Mouse (Mus musculus) MEL (cell line): ENCODE results near the gene Map6. TPM values are rescaled to one million over a fixed set of nuclear protein-coding genes. Genes with fewer than 3 reads are reported as not detected.

Experiments
- DNase-seq: peaks from one replicate; pipeline ENCODE4 v3.0.0; 2011; ENCODE audit warnings: low read depth, low spot score
- H3K27ac ChIP-seq: 2 replicates; pipeline ENCODE4 v1.5.1; 2012; ENCODE audit warnings: low read depth, mild to moderate bottlenecking, control low read depth, low read length, moderate library complexity; ENCODE audit not compliant: control insufficient read depth
- H3K27me3 ChIP-seq, 2 experiments: fragments of 150-350 bp in 1 of 2; sonication (generic) in 1 of 2; 2 replicates each; pipeline ENCODE4 v1.6.1; 2012; ENCODE audit warnings: low read length in 2 of 2, mild to moderate bottlenecking in 2 of 2, improper control_type of control experiment in 1 of 2, moderate library complexity in 1 of 2; ENCODE audit not compliant: insufficient read depth in 2 of 2, control insufficient read depth in 1 of 2
- H3K36me3 ChIP-seq, 2 experiments: 2 replicates each; pipeline ENCODE4 v1.6.1; 2012 to 2014; ENCODE audit warnings: low read length in 2 of 2, improper control_type of control experiment in 1 of 2, inconsistent platforms in 1 of 2, mild to moderate bottlenecking in 1 of 2; ENCODE audit not compliant: insufficient read depth in 2 of 2, control insufficient read depth in 1 of 2
- H3K4me1 ChIP-seq, 2 experiments: fragments of 150-350 bp in 1 of 2; sonication (generic) in 1 of 2; 2 replicates each; pipeline ENCODE4 v1.6.1; 2012; ENCODE audit warnings: low read length in 2 of 2, improper control_type of control experiment in 1 of 2, mild to moderate bottlenecking in 1 of 2; ENCODE audit not compliant: insufficient read depth in 2 of 2, control insufficient read depth in 1 of 2
- H3K4me3 ChIP-seq, 2 experiments: fragments of 150-350 bp in 1 of 2; sonication (generic) in 1 of 2; 2 replicates each; pipeline ENCODE4 v1.5.1; 2012; ENCODE audit warnings: low read depth in 2 of 2, low read length in 2 of 2, mild to moderate bottlenecking in 2 of 2, moderate library complexity in 2 of 2, control low read depth in 1 of 2, improper control_type of control experiment in 1 of 2; ENCODE audit not compliant: control insufficient read depth in 1 of 2, insufficient read depth in 1 of 2
- H3K79me2 ChIP-seq: 2 replicates; pipeline ENCODE4 v1.6.1; 2012; ENCODE audit warnings: mild to moderate bottlenecking, low read length, moderate library complexity; ENCODE audit not compliant: control insufficient read depth, poor library complexity, insufficient read depth
- H3K9ac ChIP-seq: 2 replicates; pipeline ENCODE4 v1.6.1; 2012; ENCODE audit warnings: low read depth, mild to moderate bottlenecking, control low read depth, low read length, moderate library complexity; ENCODE audit not compliant: control insufficient read depth, poor library complexity, severe bottlenecking
- H3K9me3 ChIP-seq: fragments of 150-350 bp; sonication (generic); replicated peaks from 2 replicates; pipeline ENCODE4 v1.6.1; 2012; ENCODE audit warnings: mild to moderate bottlenecking, low read length, improper control_type of control experiment, moderate library complexity; ENCODE audit not compliant: insufficient read depth
- CHD1 ChIP-seq: IDR thresholded peaks from 2 replicates; pipeline ENCODE4 v1.6.1; 2012; ENCODE audit warnings: low read depth, mild to moderate bottlenecking, inconsistent platforms, low read length, improper control_type of control experiment
- CTCF ChIP-seq, 3 experiments: IDR thresholded peaks in 2 of 3; conservative IDR thresholded peaks in 1 of 3; 2 replicates each; pipeline ENCODE4 v1.5.1; 2011 to 2012; ENCODE audit warnings: low read length in 3 of 3, low read depth in 2 of 3, mild to moderate bottlenecking in 2 of 3, improper control_type of control experiment in 1 of 3, inconsistent platforms in 1 of 3, mixed read lengths in 1 of 3, moderate library complexity in 1 of 3; ENCODE audit not compliant: control insufficient read depth in 1 of 3, insufficient read depth in 1 of 3, poor library complexity in 1 of 3, severe bottlenecking in 1 of 3
- GABPA ChIP-seq: IDR thresholded peaks from 2 replicates; pipeline ENCODE4 v1.6.1; 2012; ENCODE audit warnings: low read depth, mild to moderate bottlenecking, inconsistent platforms, low read length, improper control_type of control experiment, moderate library complexity
- JUND ChIP-seq: IDR thresholded peaks from 2 replicates; pipeline ENCODE4 v1.6.1; 2011; ENCODE audit warnings: low read depth, mild to moderate bottlenecking, improper control_type of control experiment, low read length
- MYC ChIP-seq: IDR thresholded peaks from 2 replicates; pipeline ENCODE4 v1.6.1; 2011; ENCODE audit warnings: low read depth, mild to moderate bottlenecking, low read length, improper control_type of control experiment, moderate library complexity
- NRF1 ChIP-seq: IDR thresholded peaks from 2 replicates; pipeline ENCODE4 v1.6.1; 2014; ENCODE audit warnings: low read depth, mild to moderate bottlenecking, inconsistent platforms, low read length, improper control_type of control experiment, moderate library complexity; ENCODE audit not compliant: poor library complexity, insufficient read depth, severe bottlenecking
- POLR2A ChIP-seq, 2 experiments: IDR thresholded peaks; 2 replicates each; pipeline ENCODE4 v1.6.1; 2011 to 2012; ENCODE audit warnings: low read length in 2 of 2, mild to moderate bottlenecking in 2 of 2, control low read depth in 1 of 2, improper control_type of control experiment in 1 of 2, low read depth in 1 of 2, moderate library complexity in 1 of 2; ENCODE audit not compliant: control insufficient read depth in 1 of 2, insufficient read depth in 1 of 2, poor library complexity in 1 of 2
- POLR2AphosphoS2 ChIP-seq: IDR thresholded peaks from 2 replicates; pipeline ENCODE4 v1.6.1; 2011; ENCODE audit warnings: low read length, improper control_type of control experiment
- RAD21 ChIP-seq: IDR thresholded peaks from 2 replicates; pipeline ENCODE4 v1.6.1; 2011; ENCODE audit warnings: mild to moderate bottlenecking, low read depth, low read length, improper control_type of control experiment
- SMC3 ChIP-seq: IDR thresholded peaks from 2 replicates; pipeline ENCODE4 v1.6.1; 2011; ENCODE audit warnings: low read depth, low read length, improper control_type of control experiment
- polyA plus RNA-seq, 2 experiments: library from polyadenylated mRNA; stranded (reverse) in 1 of 2; unstranded in 1 of 2; fragments of >175 nt in 1 of 2; fragments of >200 nt in 1 of 2; gene quantifications; 2 replicates each; pipeline versions ENCODE4 v1.2.1 to v1.2.4; 2012; ENCODE audit warnings: low replicate concordance in 2 of 2, low read depth in 1 of 2; ENCODE audit not compliant: insufficient read length in 2 of 2, insufficient read depth in 1 of 2, missing spikeins in 1 of 2
- total RNA-seq: library from RNA; depleted of rRNA; stranded (reverse); fragments of 300-350 nt; gene quantifications from 2 replicates; pipeline ENCODE4 v1.2.3, GENCODE M21; 2012; rRNA removed

Map6 gene
- total RNA-seq (not detected in 2 replicates), polyA plus RNA-seq (not detected)

DNA sequence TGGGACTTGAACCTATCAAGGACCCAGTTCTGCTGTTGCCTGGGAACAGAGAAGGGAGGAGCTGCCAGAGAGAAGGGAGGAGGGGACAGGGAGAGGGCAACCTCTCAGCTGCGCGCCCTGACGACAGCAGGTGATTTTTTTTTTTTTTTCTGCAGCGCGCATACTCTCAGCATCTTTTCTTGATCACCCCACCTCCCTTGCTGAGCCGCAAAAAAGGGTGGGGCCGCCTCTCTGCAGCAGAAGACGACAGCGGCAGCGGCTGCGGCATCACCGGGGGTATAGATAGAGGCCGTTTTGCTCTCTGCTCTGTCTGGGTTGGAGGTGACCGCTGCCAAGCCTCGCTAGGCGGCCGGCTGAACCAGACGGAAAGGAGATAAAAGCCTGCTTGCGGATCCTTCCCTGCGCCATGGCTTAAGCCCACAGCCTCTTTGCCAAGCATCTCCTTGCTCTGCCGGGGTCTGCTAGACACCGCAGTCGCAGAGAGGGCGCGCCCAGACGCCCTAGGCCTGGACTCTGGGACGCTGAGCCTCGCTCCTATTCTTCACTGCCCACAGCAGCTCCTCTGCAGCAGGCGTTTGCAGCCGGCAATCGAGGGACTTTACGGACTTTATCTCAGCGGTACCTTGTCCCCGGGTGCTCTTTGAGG lies at the start of gene Map6:
Gene Map6 (plus strand): TSS at position 197 of the 646 bp plus-strand sequence.
- no peak within 1 kb of the TSS for H3K9ac ChIP-seq
- H3K36me3 ChIP-seq = no peaks in the 10 kb centered on the region
- H3K4me3 ChIP-seq = no peak within 1 kb of the TSS
- no peak for DNase-seq
- peaks cover 0 to 2% of the 10 kb centered on the region in 2 experiments; a peak in 3 of 4 replicates for H3K27me3 ChIP-seq
- no peaks in the 10 kb centered on the region for H3K4me1 ChIP-seq
- no peak within 1 kb of the TSS for H3K27ac ChIP-seq
- H3K9me3 ChIP-seq = no peaks in the 10 kb centered on the region
- TF ChIP-seq CHD1 = no peak
- no peaks in the 10 kb centered on the region for H3K79me2 ChIP-seq

DNA sequence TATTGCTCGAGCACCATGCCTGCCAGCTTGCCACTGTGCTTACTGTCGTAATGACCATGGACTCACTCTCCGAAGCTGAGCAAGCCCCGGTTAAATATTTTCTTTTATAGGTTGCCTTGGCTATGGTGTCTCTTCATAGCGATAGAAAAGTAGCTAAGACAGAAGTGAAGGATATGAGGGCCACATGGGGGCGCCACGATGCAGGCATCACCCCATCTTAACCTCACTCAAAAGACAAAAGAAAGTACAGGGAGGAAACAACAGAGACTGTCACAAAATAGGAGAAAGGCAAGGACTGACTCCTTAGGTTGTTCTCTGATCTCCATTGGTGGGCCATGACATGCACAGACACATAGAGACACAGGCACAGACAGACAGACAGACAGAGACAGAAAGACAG lies 43.0 kb upstream of the Map6 start:
- Histone ChIP-seq H3K4me1 (no peaks in the 10 kb centered on the region), H3K36me3 (no peaks in the 10 kb centered on the region), H3K4me3 (no peak overlapping the region), H3K9ac (no peak overlapping the region), H3K27me3 (peaks cover 0 to 4% of the 10 kb centered on the region in 2 experiments; a peak in 2 of 4 replicates), H3K79me2 (no peaks in the 10 kb centered on the region), H3K9me3 (no peaks in the 10 kb centered on the region), H3K27ac (no peak overlapping the region)
- peak; percentile 33 for DNase-seq
- peak; percentile 14 to 68 (median 49); a peak in 5 of 6 replicates for TF ChIP-seq CTCF (IDR thresholded peaks at IDR 0.05 in 2 of 3, conservative IDR thresholded peaks at IDR 0.05 in 1 of 3; ENCODE audit: control insufficient read depth in 1 of 3, insufficient read depth in 1 of 3, low read depth in 2 of 3, low read length in 3 of 3, poor library complexity in 1 of 3, severe bottlenecking in 1 of 3)
- no peak for TF ChIP-seq MYC
- TF ChIP-seq RAD21 = peak; percentile 32
- TF ChIP-seq SMC3 = peak; percentile 30; the same call in 1 of the 2 replicates

DNA sequence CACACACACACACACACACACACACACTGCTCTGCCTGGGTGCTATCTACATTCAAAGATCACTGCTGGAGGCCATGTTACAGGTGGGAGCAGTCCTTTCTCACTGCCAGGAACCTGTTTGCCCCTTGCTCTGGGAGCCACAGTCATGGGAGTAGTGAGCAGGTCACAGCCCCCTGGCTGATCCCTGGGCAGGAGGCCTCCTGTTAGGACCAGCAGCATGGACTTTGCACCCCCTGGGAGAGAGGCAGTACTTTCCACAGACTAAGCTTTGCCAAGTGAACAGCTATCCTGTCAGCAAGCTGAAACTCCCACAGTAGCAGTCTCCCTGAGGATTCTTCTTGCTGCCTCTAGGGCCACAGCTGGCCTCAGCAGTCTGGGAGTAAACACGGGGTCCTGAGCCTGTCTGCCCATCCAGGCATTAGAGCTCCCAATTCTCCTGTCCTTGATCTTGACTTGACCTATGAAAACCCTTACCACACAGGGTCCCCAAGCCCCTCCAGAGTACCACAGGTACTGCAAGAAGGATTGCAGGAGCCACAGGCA lies 42.5 kb upstream of the Map6 start:
- Histone ChIP-seq H3K9ac (no peak overlapping the region), H3K4me1 (no peaks in the 10 kb centered on the region), H3K4me3 (no peak overlapping the region), H3K79me2 (no peaks in the 10 kb centered on the region), H3K9me3 (no peaks in the 10 kb centered on the region), H3K27ac (no peak overlapping the region), H3K27me3 (peaks cover 0 to 4% of the 10 kb centered on the region in 2 experiments; a peak in 2 of 4 replicates), H3K36me3 (no peaks in the 10 kb centered on the region)
- TF ChIP-seq SMC3 = no peak
- TF ChIP-seq POLR2A (IDR thresholded peaks at IDR 0.05; ENCODE audit: control insufficient read depth in 1 of 2, insufficient read depth in 1 of 2, low read depth in 1 of 2, low read length in 2 of 2, poor library complexity in 1 of 2) = no peak
- no peak for TF ChIP-seq GABPA
- no peak for TF ChIP-seq JUND
- no peak for TF ChIP-seq POLR2AphosphoS2
- TF ChIP-seq NRF1 = no peak
- no peak for DNase-seq
